Mouse (Mus musculus) duodenum, adult 2 months (tissue): ENCODE results near the gene 1700034I23Rik. TPM values are rescaled to one million over a fixed set of nuclear protein-coding genes. Genes with fewer than 3 reads are reported as not detected.

Experiments used
- polyA plus RNA-seq: library from polyadenylated mRNA; depleted of rRNA; stranded (reverse); fragments of >200 nt; gene quantifications from 2 replicates; pipeline ENCODE4 v1.2.3, GENCODE M21; 2012; ENCODE audit warnings: low replicate concordance; rRNA removed

1700034I23Rik gene
- not detected in 2 replicates for polyA plus RNA-seq

DNA sequence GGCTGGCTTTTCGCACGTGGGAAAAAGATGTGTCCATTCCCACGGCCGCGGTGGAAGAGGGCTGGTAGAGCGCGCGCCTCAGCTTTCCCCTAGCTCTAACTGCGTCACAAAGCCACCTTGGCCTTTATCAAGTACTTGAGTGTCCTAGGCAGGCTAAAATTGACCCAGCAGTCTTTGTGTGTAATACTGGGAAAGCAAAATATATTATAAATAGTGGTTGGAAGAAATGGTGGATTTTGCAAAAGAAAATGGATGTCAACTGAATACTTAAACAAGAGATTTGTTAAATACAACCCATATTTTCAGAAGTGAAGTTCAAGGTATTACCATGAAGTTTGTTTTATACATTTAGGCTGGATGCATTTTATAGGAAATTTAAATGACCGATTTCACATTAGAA, at the start of gene 1700034I23Rik:
Gene 1700034I23Rik (minus strand): TSS at position 101 of the 400 bp plus-strand sequence.

GRCm38 (mm10) chr3:40949170-40949902, 47.0 kb upstream of the 1700034I23Rik start, which contains the start of gene Larp1b:
Larp1b (plus strand) TSS chr3:40949828.

Other genes starting within 250 kb of the 1700034I23Rik start
- gene Slc25a31, start 193.7 kb downstream of the 1700034I23Rik start, polyA plus RNA-seq, result not detected in 2 replicates
- 2.9 and 8.6 TPM in 2 replicates for gene Hspa4l, start 158.0 kb downstream of the 1700034I23Rik start, polyA plus RNA-seq
- gene Plk4, start 102.5 kb downstream of the 1700034I23Rik start, polyA plus RNA-seq, result 0.94 and 3.6 TPM in 2 replicates
- gene Mfsd8, start 55.7 kb downstream of the 1700034I23Rik start, polyA plus RNA-seq, result 0.61 and 1.3 TPM in 2 replicates
- gene Abhd18, start 55.6 kb downstream of the 1700034I23Rik start, polyA plus RNA-seq, result 0.77 and 0.99 TPM in 2 replicates
- 9.8 and 24.1 TPM in 2 replicates for gene Larp1b, start 47.3 kb upstream of the 1700034I23Rik start, polyA plus RNA-seq
- gene Pgrmc2, start 180.5 kb upstream of the 1700034I23Rik start, polyA plus RNA-seq, result 18.2 and 23.2 TPM in 2 replicates